Mouse (Mus musculus) heart, adult 2 months (tissue): ENCODE results near the gene Ypel2.

ENCODE experiments used
- CTCF ChIP-seq: fragments of 200-600 bp; IDR thresholded peaks from 2 replicates; pipeline ENCODE4 v1.8.1; 2022; ENCODE audit warnings: antibody characterized with exemption, mild to moderate bottlenecking, moderate library complexity
- EP300 ChIP-seq: fragments of 200-500 bp; IDR thresholded peaks from 2 replicates; pipeline ENCODE4 v1.6.1; 2011; ENCODE audit warnings: low read depth, low read length, control low read depth; ENCODE audit not compliant: insufficient read depth

- TF ChIP-seq EP300 = no peak
- peak; percentile 40 for TF ChIP-seq CTCF
These were observed 76.0 kb downstream of the Ypel2 start for GRCm38 (mm10) chr11:86917536-86917935.
